Mouse (Mus musculus) MEL (cell line): Measurements from ENCODE around the gene Eif1ad. TPM values are rescaled to one million over a fixed set of nuclear protein-coding genes. Genes with fewer than 3 reads are reported as not detected.
A peak's percentile ranks its signal among the peaks of the same experiment; 100 is the strongest.
"Not testable (repeated sequence)": the region's sequence is repeated elsewhere in the genome, so short reads cannot be mapped to it uniquely, and the experiment has no call there.

Source experiments
- DNase-seq: peaks from one replicate; pipeline ENCODE4 v3.0.0; 2011; ENCODE audit warnings: low read depth, low spot score
- H3K27ac ChIP-seq: 2 replicates; pipeline ENCODE4 v1.5.1; 2012; ENCODE audit warnings: low read depth, mild to moderate bottlenecking, control low read depth, low read length, moderate library complexity; ENCODE audit not compliant: control insufficient read depth
- H3K27me3 ChIP-seq, 2 experiments: fragments of 150-350 bp in 1 of 2; sonication (generic) in 1 of 2; 2 replicates each; pipeline ENCODE4 v1.6.1; 2012; ENCODE audit warnings: low read length in 2 of 2, mild to moderate bottlenecking in 2 of 2, improper control_type of control experiment in 1 of 2, moderate library complexity in 1 of 2; ENCODE audit not compliant: insufficient read depth in 2 of 2, control insufficient read depth in 1 of 2
- H3K36me3 ChIP-seq, 2 experiments: 2 replicates each; pipeline ENCODE4 v1.6.1; 2012 to 2014; ENCODE audit warnings: low read length in 2 of 2, improper control_type of control experiment in 1 of 2, inconsistent platforms in 1 of 2, mild to moderate bottlenecking in 1 of 2; ENCODE audit not compliant: insufficient read depth in 2 of 2, control insufficient read depth in 1 of 2
- H3K4me1 ChIP-seq, 2 experiments: fragments of 150-350 bp in 1 of 2; sonication (generic) in 1 of 2; 2 replicates each; pipeline ENCODE4 v1.6.1; 2012; ENCODE audit warnings: low read length in 2 of 2, improper control_type of control experiment in 1 of 2, mild to moderate bottlenecking in 1 of 2; ENCODE audit not compliant: insufficient read depth in 2 of 2, control insufficient read depth in 1 of 2
- H3K4me3 ChIP-seq, 2 experiments: fragments of 150-350 bp in 1 of 2; sonication (generic) in 1 of 2; 2 replicates each; pipeline ENCODE4 v1.5.1; 2012; ENCODE audit warnings: low read depth in 2 of 2, low read length in 2 of 2, mild to moderate bottlenecking in 2 of 2, moderate library complexity in 2 of 2, control low read depth in 1 of 2, improper control_type of control experiment in 1 of 2; ENCODE audit not compliant: control insufficient read depth in 1 of 2, insufficient read depth in 1 of 2
- H3K79me2 ChIP-seq: 2 replicates; pipeline ENCODE4 v1.6.1; 2012; ENCODE audit warnings: mild to moderate bottlenecking, low read length, moderate library complexity; ENCODE audit not compliant: control insufficient read depth, poor library complexity, insufficient read depth
- H3K9ac ChIP-seq: 2 replicates; pipeline ENCODE4 v1.6.1; 2012; ENCODE audit warnings: low read depth, mild to moderate bottlenecking, control low read depth, low read length, moderate library complexity; ENCODE audit not compliant: control insufficient read depth, poor library complexity, severe bottlenecking
- H3K9me3 ChIP-seq: fragments of 150-350 bp; sonication (generic); replicated peaks from 2 replicates; pipeline ENCODE4 v1.6.1; 2012; ENCODE audit warnings: mild to moderate bottlenecking, low read length, improper control_type of control experiment, moderate library complexity; ENCODE audit not compliant: insufficient read depth
- CHD2 ChIP-seq: IDR thresholded peaks from 2 replicates; pipeline ENCODE4 v1.6.1; 2011; ENCODE audit warnings: low read length, improper control_type of control experiment
- CTCF ChIP-seq, 3 experiments: IDR thresholded peaks in 2 of 3; conservative IDR thresholded peaks in 1 of 3; 2 replicates each; pipeline ENCODE4 v1.5.1; 2011 to 2012; ENCODE audit warnings: low read length in 3 of 3, low read depth in 2 of 3, mild to moderate bottlenecking in 2 of 3, improper control_type of control experiment in 1 of 3, inconsistent platforms in 1 of 3, mixed read lengths in 1 of 3, moderate library complexity in 1 of 3; ENCODE audit not compliant: control insufficient read depth in 1 of 3, insufficient read depth in 1 of 3, poor library complexity in 1 of 3, severe bottlenecking in 1 of 3
- GABPA ChIP-seq: IDR thresholded peaks from 2 replicates; pipeline ENCODE4 v1.6.1; 2012; ENCODE audit warnings: low read depth, mild to moderate bottlenecking, inconsistent platforms, low read length, improper control_type of control experiment, moderate library complexity
- GATA1 ChIP-seq: IDR thresholded peaks from 2 replicates; pipeline ENCODE4 v1.6.1; 2011; ENCODE audit warnings: low read depth, low read length, improper control_type of control experiment
- HCFC1 ChIP-seq: IDR thresholded peaks from 2 replicates; pipeline ENCODE4 v1.6.1; 2012; ENCODE audit warnings: low read depth, mild to moderate bottlenecking, inconsistent platforms, low read length, improper control_type of control experiment, moderate library complexity
- MAX ChIP-seq: IDR thresholded peaks from 2 replicates; pipeline ENCODE4 v1.6.1; 2011; ENCODE audit warnings: low read length, improper control_type of control experiment
- MEF2A ChIP-seq: IDR thresholded peaks from 2 replicates; pipeline ENCODE4 v1.6.1; 2014; ENCODE audit warnings: low read depth, mild to moderate bottlenecking, inconsistent platforms, low read length, improper control_type of control experiment; ENCODE audit not compliant: poor library complexity, insufficient replicate concordance, severe bottlenecking; ENCODE audit errors: extremely low read depth
- MXI1 ChIP-seq: IDR thresholded peaks from 2 replicates; pipeline ENCODE4 v1.6.1; 2011; ENCODE audit warnings: mild to moderate bottlenecking, low read depth, low read length, improper control_type of control experiment
- NELFE ChIP-seq: IDR thresholded peaks from 2 replicates; pipeline ENCODE4 v1.6.1; 2011; ENCODE audit warnings: low read depth, low read length, improper control_type of control experiment
- NRF1 ChIP-seq: IDR thresholded peaks from 2 replicates; pipeline ENCODE4 v1.6.1; 2014; ENCODE audit warnings: low read depth, mild to moderate bottlenecking, inconsistent platforms, low read length, improper control_type of control experiment, moderate library complexity; ENCODE audit not compliant: poor library complexity, insufficient read depth, severe bottlenecking
- POLR2A ChIP-seq, 2 experiments: IDR thresholded peaks; 2 replicates each; pipeline ENCODE4 v1.6.1; 2011 to 2012; ENCODE audit warnings: low read length in 2 of 2, mild to moderate bottlenecking in 2 of 2, control low read depth in 1 of 2, improper control_type of control experiment in 1 of 2, low read depth in 1 of 2, moderate library complexity in 1 of 2; ENCODE audit not compliant: control insufficient read depth in 1 of 2, insufficient read depth in 1 of 2, poor library complexity in 1 of 2
- RAD21 ChIP-seq: IDR thresholded peaks from 2 replicates; pipeline ENCODE4 v1.6.1; 2011; ENCODE audit warnings: mild to moderate bottlenecking, low read depth, low read length, improper control_type of control experiment
- RCOR1 ChIP-seq: IDR thresholded peaks from 2 replicates; pipeline ENCODE4 v1.6.1; 2012; ENCODE audit warnings: low read depth, mild to moderate bottlenecking, inconsistent platforms, low read length, improper control_type of control experiment
- SIN3A ChIP-seq: IDR thresholded peaks from 2 replicates; pipeline ENCODE4 v1.6.1; 2012; ENCODE audit warnings: low read length, improper control_type of control experiment, inconsistent platforms
- SMC3 ChIP-seq: IDR thresholded peaks from 2 replicates; pipeline ENCODE4 v1.6.1; 2011; ENCODE audit warnings: low read depth, low read length, improper control_type of control experiment
- TCF12 ChIP-seq: IDR thresholded peaks from 2 replicates; pipeline ENCODE4 v1.6.1; 2014; ENCODE audit warnings: low read depth, mild to moderate bottlenecking, inconsistent platforms, low read length, improper control_type of control experiment, moderate library complexity
- UBTF ChIP-seq: IDR thresholded peaks from 2 replicates; pipeline ENCODE4 v1.6.1; 2012; ENCODE audit warnings: low read depth, mild to moderate bottlenecking, inconsistent platforms, low read length, improper control_type of control experiment, moderate library complexity, borderline replicate concordance; ENCODE audit not compliant: insufficient read depth
- USF2 ChIP-seq, 2 experiments: IDR thresholded peaks; 2 replicates each; pipeline ENCODE4 v1.6.1; 2011 to 2012; ENCODE audit warnings: improper control_type of control experiment in 2 of 2, low read length in 2 of 2, borderline replicate concordance in 1 of 2, inconsistent platforms in 1 of 2, low read depth in 1 of 2, mild to moderate bottlenecking in 1 of 2; ENCODE audit not compliant: insufficient read depth in 1 of 2
- ZKSCAN1 ChIP-seq: IDR thresholded peaks from 2 replicates; pipeline ENCODE4 v1.6.1; 2012; ENCODE audit warnings: low read depth, mild to moderate bottlenecking, inconsistent platforms, low read length, improper control_type of control experiment, moderate library complexity
- ZNF384 ChIP-seq: IDR thresholded peaks from 2 replicates; pipeline ENCODE4 v1.6.1; 2012; ENCODE audit warnings: low read depth, mild to moderate bottlenecking, inconsistent platforms, low read length, improper control_type of control experiment
- polyA plus RNA-seq, 2 experiments: library from polyadenylated mRNA; stranded (reverse) in 1 of 2; unstranded in 1 of 2; fragments of >175 nt in 1 of 2; fragments of >200 nt in 1 of 2; gene quantifications; 2 replicates each; pipeline versions ENCODE4 v1.2.1 to v1.2.4; 2012; ENCODE audit warnings: low replicate concordance in 2 of 2, low read depth in 1 of 2; ENCODE audit not compliant: insufficient read length in 2 of 2, insufficient read depth in 1 of 2, missing spikeins in 1 of 2
- total RNA-seq: library from RNA; depleted of rRNA; stranded (reverse); fragments of 300-350 nt; gene quantifications from 2 replicates; pipeline ENCODE4 v1.2.3, GENCODE M21; 2012

Eif1ad gene
- total and polyA plus RNA-seq, 3 experiments, result 121 to 129 TPM; not detected in 1

GRCm38 (mm10) chr19:5406531-5407126 is 40.1 kb downstream of the Eif1ad start:
- TF ChIP-seq NELFE (peak; percentile 28; the same call in 1 of the 2 replicates), HCFC1 (0 out of 2 replicates have a peak, but pooled peaks have one; percentile 46), SIN3A (peak; percentile 28), POLR2A (IDR thresholded peaks at IDR 0.05; ENCODE audit: control insufficient read depth in 1 of 2, insufficient read depth in 1 of 2, low read depth in 1 of 2, low read length in 2 of 2, poor library complexity in 1 of 2) (peak in 1 of 2 experiments; percentile 19; a peak in 1 of 4 replicates), MXI1 (peak; percentile 64), NRF1 (peak; percentile 55)
- peak overlapping the region; percentile 79 for H3K9ac ChIP-seq
- not testable (repeated sequence) for H3K9me3 ChIP-seq, H3K27me3 ChIP-seq, H3K36me3 ChIP-seq, H3K79me2 ChIP-seq
- H3K27ac ChIP-seq, result peak overlapping the region; percentile 75
- peak overlapping the region; percentile 45 to 79 for H3K4me3 ChIP-seq
- H3K4me1 ChIP-seq, result peaks cover 6 to 19% of the 10 kb centered on the region in 2 experiments
- DNase-seq, result peak; percentile 55

GRCm38 (mm10) chr19:5407133-5407532 is 40.6 kb downstream of the Eif1ad start:
- Histone ChIP-seq H3K36me3 (peaks cover 0 to 3% of the 10 kb centered on the region in 2 experiments; a peak in 2 of 4 replicates), H3K4me3 (peak overlapping the region; percentile 45 to 79), H3K9me3 (no peaks in the 10 kb centered on the region), H3K79me2 (no peaks in the 10 kb centered on the region), H3K9ac (peak overlapping the region; percentile 79), H3K4me1 (peaks cover 6 to 19% of the 10 kb centered on the region in 2 experiments), H3K27ac (peak overlapping the region; percentile 75), H3K27me3 (no peaks in the 10 kb centered on the region)
- TF ChIP-seq SIN3A, result 0 out of 2 replicates have a peak, but pooled peaks have one; percentile 15
- no peak for TF ChIP-seq GATA1
- TF ChIP-seq SMC3, result peak; percentile 36; the same call in 1 of the 2 replicates
- TF ChIP-seq RAD21, result peak; percentile 33
- no peak for TF ChIP-seq ZNF384
- peak; percentile 51 to 72 (median 62); a peak in 5 of 6 replicates for TF ChIP-seq CTCF (IDR thresholded peaks at IDR 0.05 in 2 of 3, conservative IDR thresholded peaks at IDR 0.05 in 1 of 3; ENCODE audit: control insufficient read depth in 1 of 3, insufficient read depth in 1 of 3, low read depth in 2 of 3, low read length in 3 of 3, poor library complexity in 1 of 3, severe bottlenecking in 1 of 3)
- DNase-seq, result peak; percentile 85

- H3K27ac ChIP-seq, result peak overlapping the region; percentile 64
- H3K9ac ChIP-seq, result no peak overlapping the region
- TF ChIP-seq TCF12 (no peak), GABPA (no peak), CHD2 (no peak), SIN3A (no peak), MAX (no peak), SMC3 (no peak), RAD21 (no peak), HCFC1 (no peak), RCOR1 (no peak), NELFE (no peak), ZKSCAN1 (no peak), GATA1 (peak; percentile 32; the same call in 1 of the 2 replicates), MEF2A (no peak), USF2 (IDR thresholded peaks at IDR 0.05; ENCODE audit: borderline replicate concordance in 1 of 2, insufficient read depth in 1 of 2, low read depth in 1 of 2, low read length in 2 of 2) (no peak), UBTF (no peak)
Measured at GRCm38 (mm10) chr19:5408057-5409001, 41.8 kb downstream of the Eif1ad start.

More at GRCm38 (mm10) chr19:5408057-5409001, 41.8 kb downstream of the Eif1ad start:
- H3K79me2 ChIP-seq, result no peaks in the 10 kb centered on the region
- no peak overlapping the region for H3K4me3 ChIP-seq
- peaks cover 6 to 19% of the 10 kb centered on the region in 2 experiments for H3K4me1 ChIP-seq
- peaks cover 0 to 3% of the 10 kb centered on the region in 2 experiments; a peak in 2 of 4 replicates for H3K36me3 ChIP-seq
- H3K9me3 ChIP-seq, result no peaks in the 10 kb centered on the region
- H3K27me3 ChIP-seq, result no peaks in the 10 kb centered on the region
- peak; percentile 47 for DNase-seq
